Mouse (Mus musculus): ENCODE data around the gene Nf2.
"Not testable (repeated sequence)": the region's sequence is repeated elsewhere in the genome, so short reads cannot be mapped to it uniquely, and the experiment has no call there.

Nf2 gene

GRCm38 (mm10) chr11:4836755-4837154 lies 12.6 kb downstream of the Nf2 start:
- DNase-seq = peak; percentile 76 to 79

GRCm38 (mm10) chr11:4835436-4835835 lies 13.9 kb downstream of the Nf2 start:
- no peak for DNase-seq

DNA sequence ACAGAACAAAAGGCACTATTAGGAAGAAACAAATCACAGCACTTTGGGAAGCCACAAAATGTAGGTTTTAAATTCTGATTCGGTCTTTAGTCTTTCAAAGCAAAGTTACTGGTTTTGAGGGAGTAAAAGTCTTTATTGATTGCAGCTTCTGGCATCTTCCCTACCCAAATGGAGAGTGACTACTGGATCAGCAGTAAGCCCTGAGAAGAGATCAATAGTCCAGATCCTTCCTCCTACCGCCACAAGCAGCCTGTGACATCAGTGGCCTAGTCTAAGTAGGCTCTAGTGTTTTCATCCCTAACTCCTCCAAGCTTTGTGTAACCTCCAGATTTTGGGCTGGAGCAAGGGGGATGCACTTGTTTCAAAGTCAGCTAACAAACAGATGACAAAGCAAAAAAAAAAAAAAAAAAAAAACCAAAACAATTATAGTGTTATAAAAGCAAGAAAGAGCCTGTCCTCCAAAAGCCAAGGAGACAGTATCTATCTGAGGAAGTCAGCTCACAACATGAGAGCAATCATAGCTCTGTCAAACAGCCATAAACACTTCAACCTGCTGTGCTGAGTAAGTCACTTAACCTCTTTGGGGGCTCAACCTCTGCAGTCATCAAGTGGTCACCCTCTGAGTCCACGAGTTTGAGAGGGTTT lies 15.9 kb downstream of the Nf2 start:
- no peak for DNase-seq

- no peak for DNase-seq
Measured at GRCm38 (mm10) chr11:4831066-4831465, 18.3 kb downstream of the Nf2 start.

GRCm38 (mm10) chr11:4827916-4828315 lies 21.4 kb downstream of the Nf2 start:
- DNase-seq = no peak

GRCm38 (mm10) chr11:4827340-4827739 lies 22.0 kb downstream of the Nf2 start:
- DNase-seq = no peak

DNA sequence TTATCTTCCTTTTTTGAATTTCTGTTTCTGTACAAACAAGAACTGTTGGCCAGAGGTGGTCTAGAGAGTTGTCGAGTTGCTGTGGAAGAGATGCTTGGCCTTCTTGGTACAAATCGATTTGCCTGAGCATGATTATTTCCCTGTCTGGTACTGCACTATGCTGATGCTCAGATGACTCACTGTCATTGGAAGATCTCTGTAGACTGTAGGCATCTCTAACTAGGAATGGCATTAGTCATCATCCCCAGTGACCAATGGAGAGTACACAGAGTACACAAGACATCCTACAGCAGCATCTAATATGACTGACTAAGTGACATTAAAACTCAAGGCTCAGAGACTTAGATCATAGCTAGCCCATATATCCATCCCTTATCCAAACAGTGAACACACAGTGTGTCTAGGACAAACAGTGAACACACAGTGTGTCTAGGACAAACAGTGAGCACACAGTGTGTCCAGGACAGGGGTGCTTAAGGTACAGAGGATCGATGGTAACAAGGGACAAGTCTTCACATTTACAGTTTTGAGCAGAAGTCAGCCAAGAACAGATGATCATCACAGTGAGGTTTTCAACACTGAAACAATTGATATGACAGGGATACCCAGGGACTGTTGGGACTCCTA lies 23.1 kb downstream of the Nf2 start:
- DNase-seq = no peak

DNA sequence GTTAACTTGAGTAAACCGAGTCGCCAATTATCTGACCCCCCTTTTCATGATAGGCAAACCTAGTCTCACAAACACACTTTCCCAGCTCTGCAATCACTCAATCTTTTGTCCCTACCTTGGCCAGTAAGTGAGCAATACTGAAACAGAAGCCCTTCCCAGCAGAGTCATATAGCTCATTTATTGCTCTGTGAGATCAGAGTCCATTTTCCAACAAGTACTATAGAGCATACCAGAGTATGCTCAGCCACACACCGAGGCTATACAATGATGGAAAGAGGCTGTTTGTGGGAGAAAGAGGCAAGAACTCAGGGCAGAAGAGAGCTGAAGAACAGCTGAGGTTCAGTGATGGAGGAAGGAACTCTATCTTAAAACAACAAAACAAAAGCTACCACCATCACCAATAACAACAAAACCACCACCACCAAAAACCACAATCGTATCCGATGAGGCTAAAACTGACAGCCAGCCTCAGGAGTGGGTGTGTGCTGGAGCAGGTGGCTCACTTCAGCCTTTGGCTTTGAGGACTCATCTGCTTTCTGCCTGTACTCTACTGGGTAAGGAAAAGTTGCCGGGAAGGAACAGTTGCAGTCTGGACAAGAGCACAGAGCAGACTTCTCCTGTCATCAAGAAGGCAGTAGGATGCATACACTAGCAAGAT lies 25.6 kb downstream of the Nf2 start:
- no peak for DNase-seq

DNA sequence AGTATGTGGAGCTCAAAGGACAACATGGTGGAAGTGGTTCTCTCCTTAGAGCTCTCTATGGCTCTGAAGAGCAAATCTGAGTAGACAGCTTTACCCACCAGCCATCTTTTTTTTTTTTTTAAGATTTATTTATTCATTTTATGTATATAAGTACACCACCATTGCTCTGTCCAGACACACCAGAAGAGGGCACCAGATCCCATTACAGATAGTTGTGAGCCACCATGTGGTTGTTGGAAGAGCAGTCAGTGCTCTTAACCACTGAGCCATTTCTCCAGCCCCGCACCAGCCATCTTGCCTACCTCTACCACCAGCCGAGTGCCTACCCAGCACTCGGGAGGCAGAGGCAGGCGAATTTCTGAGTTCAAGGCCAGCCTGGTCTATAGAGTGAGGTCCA lies 26.9 kb downstream of the Nf2 start:
- peak; percentile 12 to 13 for DNase-seq

DNA sequence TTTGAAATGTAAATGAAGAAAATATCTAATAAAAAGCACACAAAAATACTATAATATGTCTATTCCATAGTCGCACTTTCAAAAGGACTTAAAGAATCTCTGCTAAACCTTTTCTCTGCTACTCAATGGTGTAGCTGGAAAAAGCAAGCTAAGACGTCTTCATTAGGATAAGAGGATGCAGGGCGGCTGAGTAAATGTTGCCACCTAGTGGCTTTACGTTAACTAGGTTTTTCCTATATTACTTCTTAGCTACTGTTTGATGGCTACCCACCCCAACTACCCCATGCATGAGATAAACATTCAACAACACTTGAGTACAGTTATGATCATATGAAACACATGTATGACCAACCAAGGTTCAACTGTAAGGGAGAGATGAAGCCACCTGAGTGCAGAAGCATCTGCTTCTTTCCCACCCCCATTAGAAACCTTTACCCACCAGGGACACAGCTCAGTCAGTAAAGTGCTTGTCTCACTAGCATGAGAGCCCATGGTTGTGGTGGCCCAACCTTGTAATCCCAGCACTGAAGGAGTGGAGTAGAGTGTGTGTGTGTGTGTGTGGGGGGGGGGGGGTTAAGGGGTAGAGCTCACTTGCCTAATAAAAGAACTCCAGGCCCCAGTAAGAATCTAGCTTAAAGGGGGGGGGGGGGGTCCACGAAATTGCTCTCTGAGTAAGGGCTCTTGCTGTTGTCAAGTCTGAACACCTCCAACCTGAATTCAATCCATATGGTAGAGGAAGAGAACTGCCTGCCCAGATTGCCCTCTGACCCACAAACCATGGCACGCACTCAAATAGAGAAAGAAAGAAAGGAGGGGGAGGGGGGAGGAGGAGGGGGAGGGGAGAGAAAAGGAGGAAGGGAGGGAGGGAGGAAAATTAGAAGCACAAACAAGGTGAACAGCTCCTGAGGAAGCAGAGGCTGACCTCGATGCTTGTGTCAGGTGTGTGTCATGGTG lies 27.6 kb downstream of the Nf2 start:
- DNase-seq = peak; percentile 44 to 62

GRCm38 (mm10) chr11:4814507-4815450 lies 34.6 kb downstream of the Nf2 start:
- no peak for DNase-seq

GRCm38 (mm10) chr11:4808311-4808710 lies 41.0 kb downstream of the Nf2 start:
- no peak for DNase-seq

GRCm38 (mm10) chr11:4806031-4806715 lies 43.2 kb downstream of the Nf2 start:
- DNase-seq = no peak

GRCm38 (mm10) chr11:4804921-4805562 lies 44.3 kb downstream of the Nf2 start:
- no peak for DNase-seq

DNA sequence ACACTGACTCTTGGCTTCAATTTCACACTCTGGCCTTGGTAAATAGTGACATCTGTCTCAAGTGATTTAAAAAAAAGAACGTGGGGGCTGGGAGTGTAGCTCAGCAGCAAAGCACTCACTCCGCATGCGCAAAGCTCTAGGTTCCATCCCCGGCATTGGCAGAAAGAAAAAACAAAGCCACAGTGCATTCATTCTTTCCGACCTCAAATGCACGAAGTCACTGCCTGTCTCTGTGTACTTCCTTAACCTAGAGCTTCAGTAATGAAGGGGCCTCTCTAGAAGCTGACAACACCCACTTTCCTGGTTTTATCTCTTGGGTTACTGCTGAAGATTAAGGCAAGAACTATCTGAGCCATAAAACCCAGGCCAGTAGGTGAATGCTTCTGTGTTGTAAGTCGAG lies 45.4 kb downstream of the Nf2 start:
- peak; percentile 19 to 39 for DNase-seq

GRCm38 (mm10) chr11:4803426-4803825 lies 45.9 kb downstream of the Nf2 start:
- peak; percentile 6 to 15 for DNase-seq

- peak; percentile 80 to 89 for DNase-seq
Measured at GRCm38 (mm10) chr11:4803008-4803407, 46.3 kb downstream of the Nf2 start.

- DNase-seq = not testable (repeated sequence)
Measured at GRCm38 (mm10) chr11:4802401-4802800, 46.9 kb downstream of the Nf2 start.

DNA sequence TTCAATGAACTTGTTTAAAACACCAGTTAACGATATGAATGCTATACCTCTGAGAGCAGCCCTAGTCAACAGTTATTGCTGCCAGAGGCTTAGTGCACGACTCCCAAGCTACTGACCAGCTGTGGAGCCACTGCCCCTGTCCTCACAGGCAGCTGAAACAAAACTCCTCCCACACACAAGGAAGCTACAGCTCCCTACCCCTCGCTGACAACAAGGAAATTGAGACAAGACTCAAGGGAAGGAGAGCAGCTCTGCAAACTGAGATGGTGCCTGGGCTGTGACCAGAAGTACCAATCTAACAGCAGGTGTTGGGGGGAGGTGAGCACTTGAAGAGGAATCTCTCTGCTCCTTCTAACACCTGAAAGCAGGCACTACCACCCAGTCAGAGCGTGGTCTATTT lies 48.7 kb downstream of the Nf2 start:
- no peak for DNase-seq

DNA sequence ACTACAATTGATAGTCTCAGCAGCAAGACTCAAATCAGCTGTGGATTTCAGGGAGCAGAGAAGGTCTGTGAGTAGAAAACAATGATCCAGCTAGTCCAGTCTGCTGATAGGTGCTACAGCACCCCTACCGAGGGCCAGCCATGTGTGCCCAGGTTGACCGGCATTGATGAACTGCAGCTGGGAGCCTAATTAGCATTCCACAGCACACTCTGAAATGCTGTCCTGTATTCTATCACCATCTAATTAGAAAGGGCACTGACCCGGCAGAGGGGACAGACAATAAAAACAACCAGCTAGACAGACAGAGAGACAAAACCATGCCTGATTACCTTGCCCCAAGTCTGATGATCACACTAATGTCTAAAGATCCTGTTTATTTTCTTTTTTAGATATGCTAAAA lies 56.3 kb downstream of the Nf2 start:
- DNase-seq = no peak

DNA sequence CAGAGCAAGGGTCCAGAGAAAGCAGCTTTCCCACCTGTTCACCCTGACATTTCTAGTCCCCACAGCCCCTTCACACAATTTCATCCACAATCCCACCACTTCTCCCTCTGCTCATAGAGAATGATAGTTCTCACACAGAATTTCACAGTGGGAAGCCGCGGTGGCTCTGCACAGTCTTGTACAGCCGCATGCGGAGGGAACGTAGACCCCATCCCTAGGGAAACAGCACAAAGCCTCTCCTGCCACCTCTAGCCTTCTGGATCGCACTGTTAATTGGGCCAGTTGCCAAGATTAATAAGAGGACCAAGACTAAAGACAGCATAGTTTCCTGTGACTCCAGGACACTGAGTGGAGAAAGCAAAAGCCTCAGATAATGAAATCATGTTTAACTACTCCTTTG lies 57.8 kb downstream of the Nf2 start:
- DNase-seq = no peak
